Mouse (Mus musculus): ENCODE data around the gene Polr2j. TPM values are rescaled to one million over a fixed set of nuclear protein-coding genes. Genes with fewer than 3 reads are reported as not detected.

Gene Polr2j
- polyA plus RNA-seq, 1 experiment, result 139 TPM

- H3ac ChIP-seq (ENCODE audit: control insufficient read depth, insufficient read length), result no peak overlapping the region
- H3K27me3 ChIP-seq (ENCODE audit: control insufficient read depth, insufficient read depth, insufficient read length), result no peaks in the 10 kb centered on the region
- no peak overlapping the region for H3K4me2 ChIP-seq (ENCODE audit: low read depth)
- peaks cover 20% of the 10 kb centered on the region for H3K79me2 ChIP-seq (ENCODE audit: control insufficient read depth, insufficient read depth)
- TF ChIP-seq MYOD1 (IDR thresholded peaks at IDR 0.05; ENCODE audit: control insufficient read depth in 1 of 3, insufficient read length in 2 of 3, low read depth in 2 of 3), result no peak
- TF ChIP-seq TCF12 (IDR thresholded peaks at IDR 0.05; ENCODE audit: insufficient read depth, poor library complexity, severe bottlenecking), result no peak
- TF ChIP-seq E2F4 (IDR thresholded peaks at IDR 0.05; ENCODE audit: insufficient read depth), result no peak
- TF ChIP-seq CEBPB (IDR thresholded peaks at IDR 0.05; ENCODE audit: insufficient read depth, poor library complexity, severe bottlenecking), result no peak
- TF ChIP-seq POLR2AphosphoS2 (IDR thresholded peaks at IDR 0.05; ENCODE audit: insufficient read length, low read depth), result no peak
- no peak for TF ChIP-seq MYOG (IDR thresholded peaks at IDR 0.05; ENCODE audit: control insufficient read depth in 1 of 3, insufficient read depth in 1 of 3, insufficient read length in 2 of 3, low read depth in 2 of 3)
- TF ChIP-seq SRF (IDR thresholded peaks at IDR 0.05; ENCODE audit: control insufficient read depth, insufficient read length, low read depth), result no peak
- TF ChIP-seq USF1 (IDR thresholded peaks at IDR 0.05; ENCODE audit: low read depth), result no peak
- no peak for TF ChIP-seq MAX (IDR thresholded peaks at IDR 0.05; ENCODE audit: low read depth)
- no peak for TF ChIP-seq REST (IDR thresholded peaks at IDR 0.05; ENCODE audit: insufficient read depth, insufficient read length)
- no peak for TF ChIP-seq POLR2A (IDR thresholded peaks at IDR 0.05; ENCODE audit: insufficient read length, low read depth)
- no peak for TF ChIP-seq TCF3 (IDR thresholded peaks at IDR 0.05; ENCODE audit: insufficient read length, low read depth)
- peak overlapping the region; percentile 96 for H3K4me3 ChIP-seq
- H3K36me3 ChIP-seq (ENCODE audit: control insufficient read depth, insufficient read depth), result peaks cover 2% of the 10 kb centered on the region
These were observed 21.3 kb downstream of the Polr2j start for GRCm38 (mm10) chr5:136137658-136138274.

GRCm38 (mm10) chr5:136139393-136139792, 23.0 kb downstream of the Polr2j start:
- no peak overlapping the region for H3K4me2 ChIP-seq (ENCODE audit: low read depth)
- H3K4me3 ChIP-seq, result no peak overlapping the region
- peaks cover 20% of the 10 kb centered on the region for H3K79me2 ChIP-seq (ENCODE audit: control insufficient read depth, insufficient read depth)
- TF ChIP-seq MAX (IDR thresholded peaks at IDR 0.05; ENCODE audit: low read depth) (no peak), MYOD1 (IDR thresholded peaks at IDR 0.05; ENCODE audit: control insufficient read depth in 1 of 3, insufficient read length in 2 of 3, low read depth in 2 of 3) (no peak), USF1 (IDR thresholded peaks at IDR 0.05; ENCODE audit: low read depth) (no peak), MYOG (IDR thresholded peaks at IDR 0.05; ENCODE audit: control insufficient read depth in 1 of 3, insufficient read depth in 1 of 3, insufficient read length in 2 of 3, low read depth in 2 of 3) (no peak), E2F4 (IDR thresholded peaks at IDR 0.05; ENCODE audit: insufficient read depth) (no peak), CEBPB (IDR thresholded peaks at IDR 0.05; ENCODE audit: insufficient read depth, poor library complexity, severe bottlenecking) (no peak), TCF12 (IDR thresholded peaks at IDR 0.05; ENCODE audit: insufficient read depth, poor library complexity, severe bottlenecking) (no peak), TCF3 (IDR thresholded peaks at IDR 0.05; ENCODE audit: insufficient read length, low read depth) (no peak), POLR2A (IDR thresholded peaks at IDR 0.05; ENCODE audit: insufficient read length, low read depth) (no peak), SRF (IDR thresholded peaks at IDR 0.05; ENCODE audit: control insufficient read depth, insufficient read length, low read depth) (no peak)
- H3K36me3 ChIP-seq (ENCODE audit: control insufficient read depth, insufficient read depth), result peaks cover 2% of the 10 kb centered on the region
- no peak overlapping the region for H3ac ChIP-seq (ENCODE audit: control insufficient read depth, insufficient read length)
- H3K27me3 ChIP-seq (ENCODE audit: control insufficient read depth, insufficient read depth, insufficient read length), result no peaks in the 10 kb centered on the region

GRCm38 (mm10) chr5:136140057-136140482, 23.6 kb downstream of the Polr2j start:
- H3K27me3 ChIP-seq (ENCODE audit: control insufficient read depth, insufficient read depth, insufficient read length), result no peaks in the 10 kb centered on the region
- H3K36me3 ChIP-seq (ENCODE audit: control insufficient read depth, insufficient read depth), result peaks cover 2% of the 10 kb centered on the region
- H3K4me2 ChIP-seq (ENCODE audit: low read depth), result no peak overlapping the region
- no peak overlapping the region for H3ac ChIP-seq (ENCODE audit: control insufficient read depth, insufficient read length)
- H3K79me2 ChIP-seq (ENCODE audit: control insufficient read depth, insufficient read depth), result peaks cover 15% of the 10 kb centered on the region
- H3K4me3 ChIP-seq, result no peak overlapping the region
- TF ChIP-seq E2F4 (IDR thresholded peaks at IDR 0.05; ENCODE audit: insufficient read depth), result no peak

- Histone ChIP-seq H3ac (ENCODE audit: control insufficient read depth, insufficient read length) (no peak overlapping the region), H3K4me3 (no peak overlapping the region), H3K27me3 (ENCODE audit: control insufficient read depth, insufficient read depth, insufficient read length) (no peaks in the 10 kb centered on the region), H3K36me3 (ENCODE audit: control insufficient read depth, insufficient read depth) (peaks cover 2% of the 10 kb centered on the region), H3K4me2 (ENCODE audit: low read depth) (no peak overlapping the region), H3K79me2 (ENCODE audit: control insufficient read depth, insufficient read depth) (no peaks in the 10 kb centered on the region)
- TF ChIP-seq USF1 (IDR thresholded peaks at IDR 0.05; ENCODE audit: low read depth), result no peak
- TF ChIP-seq E2F4 (IDR thresholded peaks at IDR 0.05; ENCODE audit: insufficient read depth), result no peak
- TF ChIP-seq POLR2A (IDR thresholded peaks at IDR 0.05; ENCODE audit: insufficient read length, low read depth), result no peak
- TF ChIP-seq MYOG (IDR thresholded peaks at IDR 0.05; ENCODE audit: control insufficient read depth in 1 of 3, insufficient read depth in 1 of 3, insufficient read length in 2 of 3, low read depth in 2 of 3), result no peak
- no peak for TF ChIP-seq MAX (IDR thresholded peaks at IDR 0.05; ENCODE audit: low read depth)
- TF ChIP-seq SRF (IDR thresholded peaks at IDR 0.05; ENCODE audit: control insufficient read depth, insufficient read length, low read depth), result no peak
- TF ChIP-seq CEBPB (IDR thresholded peaks at IDR 0.05; ENCODE audit: insufficient read depth, poor library complexity, severe bottlenecking), result no peak
- no peak for TF ChIP-seq MYOD1 (IDR thresholded peaks at IDR 0.05; ENCODE audit: control insufficient read depth in 1 of 3, insufficient read length in 2 of 3, low read depth in 2 of 3)
- TF ChIP-seq TCF3 (IDR thresholded peaks at IDR 0.05; ENCODE audit: insufficient read length, low read depth), result no peak
- no peak for TF ChIP-seq POLR2AphosphoS2 (IDR thresholded peaks at IDR 0.05; ENCODE audit: insufficient read length, low read depth)
These were observed 26.3 kb downstream of the Polr2j start for GRCm38 (mm10) chr5:136142746-136143145.

GRCm38 (mm10) chr5:136143161-136143755, 26.8 kb downstream of the Polr2j start:
- Histone ChIP-seq H3ac (ENCODE audit: control insufficient read depth, insufficient read length) (no peak overlapping the region), H3K36me3 (ENCODE audit: control insufficient read depth, insufficient read depth) (peaks cover 2% of the 10 kb centered on the region), H3K4me2 (ENCODE audit: low read depth) (no peak overlapping the region), H3K27me3 (ENCODE audit: control insufficient read depth, insufficient read depth, insufficient read length) (no peaks in the 10 kb centered on the region), H3K4me3 (no peak overlapping the region), H3K79me2 (ENCODE audit: control insufficient read depth, insufficient read depth) (no peaks in the 10 kb centered on the region)
- TF ChIP-seq MAX (IDR thresholded peaks at IDR 0.05; ENCODE audit: low read depth) (no peak), REST (IDR thresholded peaks at IDR 0.05; ENCODE audit: insufficient read depth, insufficient read length) (no peak), POLR2AphosphoS2 (IDR thresholded peaks at IDR 0.05; ENCODE audit: insufficient read length, low read depth) (no peak), MYOG (IDR thresholded peaks at IDR 0.05; ENCODE audit: control insufficient read depth in 1 of 3, insufficient read depth in 1 of 3, insufficient read length in 2 of 3, low read depth in 2 of 3) (no peak), CEBPB (IDR thresholded peaks at IDR 0.05; ENCODE audit: insufficient read depth, poor library complexity, severe bottlenecking) (no peak), E2F4 (IDR thresholded peaks at IDR 0.05; ENCODE audit: insufficient read depth) (no peak), USF1 (IDR thresholded peaks at IDR 0.05; ENCODE audit: low read depth) (no peak), TCF12 (IDR thresholded peaks at IDR 0.05; ENCODE audit: insufficient read depth, poor library complexity, severe bottlenecking) (no peak), SRF (IDR thresholded peaks at IDR 0.05; ENCODE audit: control insufficient read depth, insufficient read length, low read depth) (no peak), TCF3 (IDR thresholded peaks at IDR 0.05; ENCODE audit: insufficient read length, low read depth) (no peak), POLR2A (IDR thresholded peaks at IDR 0.05; ENCODE audit: insufficient read length, low read depth) (no peak), MYOD1 (IDR thresholded peaks at IDR 0.05; ENCODE audit: control insufficient read depth in 1 of 3, insufficient read length in 2 of 3, low read depth in 2 of 3) (no peak)
